Mouse (Mus musculus) kidney, adult 9 months (tissue): ENCODE measurements around the gene Myl7.
A peak's percentile ranks its signal among the peaks of the same experiment; 100 is the strongest.

Source experiments
- DNase-seq: peaks from one replicate; pipeline ENCODE4 v3.0.0; 2022

The Myl7 gene

GRCm38 (mm10) chr11:5861678-5862393 lies 36.7 kb downstream of the Myl7 start, which contains the start of gene Aebp1:
Gene Aebp1 (plus strand): TSS chr11:5861947.
- DNase-seq, result peak; percentile 43

- DNase-seq, result no peak
These were observed 37.9 kb downstream of the Myl7 start for GRCm38 (mm10) chr11:5860639-5861038.

- DNase-seq, result no peak
These were observed 38.6 kb downstream of the Myl7 start for GRCm38 (mm10) chr11:5859883-5860550.

GRCm38 (mm10) chr11:5858723-5859122 lies 39.9 kb downstream of the Myl7 start:
- DNase-seq, result no peak

- DNase-seq, result no peak
These were observed 42.0 kb downstream of the Myl7 start for GRCm38 (mm10) chr11:5856479-5857130.

- peak; percentile 25 for DNase-seq
These were observed 42.7 kb downstream of the Myl7 start for GRCm38 (mm10) chr11:5855902-5856301.

GRCm38 (mm10) chr11:5855481-5855880 lies 43.1 kb downstream of the Myl7 start:
- DNase-seq, result no peak

GRCm38 (mm10) chr11:5852314-5852713 lies 46.3 kb downstream of the Myl7 start:
- DNase-seq, result no peak

- DNase-seq, result no peak
These were observed 47.4 kb downstream of the Myl7 start for GRCm38 (mm10) chr11:5851021-5851736.

- DNase-seq, result no peak
These were observed 48.1 kb downstream of the Myl7 start for GRCm38 (mm10) chr11:5850452-5850851.

- DNase-seq, result no peak
These were observed 49.3 kb downstream of the Myl7 start for GRCm38 (mm10) chr11:5849316-5849715.

- DNase-seq, result no peak
These were observed 49.8 kb downstream of the Myl7 start for GRCm38 (mm10) chr11:5848741-5849140.

- peak; percentile 94 for DNase-seq
These were observed 51.8 kb downstream of the Myl7 start for GRCm38 (mm10) chr11:5846639-5847345.
